Mouse (Mus musculus) layer of hippocampus, adult 2 months (tissue): ENCODE results near the gene Kcnd3. TPM values are rescaled to one million over a fixed set of nuclear protein-coding genes. Genes with fewer than 3 reads are reported as not detected.

ENCODE experiments used
- DNase-seq, 2 experiments: peaks; one replicate each; pipeline ENCODE4 v3.0.0; 2022; ENCODE audit warnings: low spot score in 2 of 2
- H3K27ac ChIP-seq: fragments of 200-600 bp; 2 replicates; pipeline ENCODE4 v1.8.1; 2022
- H3K4me3 ChIP-seq: fragments of 200-600 bp; 2 replicates; pipeline ENCODE4 v1.8.1; 2022; ENCODE audit warnings: mild to moderate bottlenecking
- CTCF ChIP-seq: fragments of 200-600 bp; conservative IDR thresholded peaks from 2 replicates; pipeline ENCODE4 v1.8.1; 2022; ENCODE audit warnings: antibody characterized with exemption, mild to moderate bottlenecking, moderate library complexity
- total RNA-seq, 2 experiments: library from RNA; stranded (reverse); gene quantifications; 2 replicates each; pipeline ENCODE4 v1.2.3; 2021

The Kcnd3 gene
- total RNA-seq, 2 experiments from 2014 or later: 60.2 to 64.9 TPM

- peak overlapping the region; percentile 88 for H3K27ac ChIP-seq
- no peak overlapping the region for H3K4me3 ChIP-seq
- peak; percentile 44 to 52 for DNase-seq
- TF ChIP-seq CTCF: no peak
These were observed 94.5 kb downstream of the Kcnd3 start for GRCm38 (mm10) chr3:105546611-105547071.

GRCm38 (mm10) chr3:105548074-105548771 is 96.1 kb downstream of the Kcnd3 start:
- no peak for TF ChIP-seq CTCF
- no peak for DNase-seq

GRCm38 (mm10) chr3:105559456-105559855 is 107.3 kb downstream of the Kcnd3 start:
- DNase-seq: peak; percentile 62 to 68
- no peak for TF ChIP-seq CTCF

More at GRCm38 (mm10) chr3:105548074-105548771, 96.1 kb downstream of the Kcnd3 start:
- Histone ChIP-seq H3K27ac (peak overlapping the region; percentile 28; the same call in 1 of the 2 replicates), H3K4me3 (no peak overlapping the region)

GRCm38 (mm10) chr3:105566973-105567372 is 114.8 kb downstream of the Kcnd3 start:
- DNase-seq: no peak
- H3K4me3 ChIP-seq: no peak overlapping the region
- peak overlapping the region; percentile 85 for H3K27ac ChIP-seq
- no peak for TF ChIP-seq CTCF

More at GRCm38 (mm10) chr3:105559456-105559855, 107.3 kb downstream of the Kcnd3 start:
- Histone ChIP-seq H3K4me3 (no peak overlapping the region), H3K27ac (peak overlapping the region; percentile 85)

DNA sequence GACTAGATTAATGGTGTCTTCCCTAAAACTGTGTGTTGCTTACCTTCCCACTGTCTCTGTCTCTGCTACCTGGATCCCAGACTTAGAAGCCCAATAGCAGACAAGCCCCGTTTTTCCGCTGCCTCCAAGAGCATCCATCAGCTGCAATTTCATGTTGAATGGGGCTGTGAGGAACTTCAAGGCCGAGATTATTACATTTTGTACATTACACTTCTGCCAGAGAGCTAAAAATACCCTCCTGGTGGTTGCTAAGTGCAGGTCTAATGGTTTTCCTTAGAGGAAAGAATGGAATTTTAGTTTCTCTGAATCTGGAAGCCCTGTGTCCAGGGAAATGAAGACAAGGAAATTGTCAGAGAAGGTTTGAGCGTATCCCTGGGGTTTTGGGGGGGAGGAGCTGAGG is 115.3 kb downstream of the Kcnd3 start:
- TF ChIP-seq CTCF: peak; percentile 37
- H3K4me3 ChIP-seq: no peak overlapping the region
- DNase-seq: no peak
- H3K27ac ChIP-seq: peak overlapping the region; percentile 85

DNA sequence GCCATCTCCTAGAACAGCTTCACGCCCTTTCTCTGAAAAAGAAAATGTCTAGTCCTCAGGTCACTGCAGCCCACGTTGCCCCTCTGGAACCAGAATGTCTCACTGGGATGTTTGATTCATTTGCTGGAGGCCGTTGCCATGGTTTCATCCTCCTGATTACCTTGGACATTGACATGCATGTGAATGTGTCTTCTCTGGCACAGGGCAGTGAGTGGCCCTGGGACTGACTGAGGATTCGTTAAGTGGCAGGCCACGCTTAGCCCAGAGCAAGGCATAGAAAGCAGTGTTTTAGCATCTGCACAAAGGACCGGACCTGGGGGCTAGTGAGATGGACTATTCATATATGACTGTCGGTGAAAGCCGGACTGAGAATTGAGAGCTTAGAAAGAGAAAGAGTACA is 116.3 kb downstream of the Kcnd3 start:
- DNase-seq: no peak
- H3K4me3 ChIP-seq: no peak overlapping the region
- no peak for TF ChIP-seq CTCF
- peak overlapping the region; percentile 85 for H3K27ac ChIP-seq

DNA sequence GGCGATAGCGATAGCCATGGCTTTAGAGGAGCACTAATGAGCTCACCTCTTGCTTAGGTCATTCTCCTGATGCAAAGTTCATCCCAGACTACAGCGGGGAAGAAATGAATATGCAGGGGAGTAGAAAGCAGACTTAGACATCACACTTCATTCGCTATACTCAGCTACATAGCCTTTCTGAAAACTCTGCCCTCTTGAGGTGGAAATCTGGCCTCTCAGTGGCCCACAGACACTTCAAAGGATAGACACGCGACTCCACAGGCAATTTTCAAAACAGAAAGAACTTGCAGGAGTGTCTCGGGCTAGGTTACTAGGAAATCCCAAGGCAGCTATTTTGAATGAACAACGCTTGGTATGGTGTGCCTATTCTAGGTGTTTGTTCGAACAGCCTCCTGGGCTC is 116.7 kb downstream of the Kcnd3 start:
- Histone ChIP-seq H3K27ac (peak overlapping the region; percentile 85; the same call in 1 of the 2 replicates), H3K4me3 (no peak overlapping the region)
- peak; percentile 44 for TF ChIP-seq CTCF

GRCm38 (mm10) chr3:105569310-105569752 is 117.2 kb downstream of the Kcnd3 start:
- peak overlapping the region; percentile 19; the same call in 1 of the 2 replicates for H3K27ac ChIP-seq

More for the DNA sequence above, 116.7 kb downstream of the Kcnd3 start:
- DNase-seq: no peak

DNA sequence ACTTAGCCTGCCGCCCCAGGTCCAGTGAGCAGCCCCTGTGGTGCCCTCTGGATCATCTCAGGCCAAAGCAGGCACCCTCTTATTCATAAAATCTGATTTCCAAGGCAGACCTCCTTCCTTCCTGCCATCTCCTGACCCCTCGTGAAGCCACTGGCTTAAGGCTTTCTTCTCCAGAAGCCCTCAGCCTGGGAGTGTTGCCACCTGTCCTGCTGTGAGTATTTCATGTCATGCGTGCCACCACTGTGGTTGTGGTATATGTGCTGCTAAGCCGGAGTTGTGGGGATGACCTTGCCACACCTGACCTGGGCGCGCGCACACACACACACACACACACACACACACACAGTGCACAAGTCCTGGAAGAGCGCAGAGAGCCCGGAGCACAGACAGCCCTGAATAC is 117.8 kb downstream of the Kcnd3 start:
- H3K27ac ChIP-seq: no peak overlapping the region
- no peak for DNase-seq
- no peak for TF ChIP-seq CTCF
- H3K4me3 ChIP-seq: no peak overlapping the region

More at GRCm38 (mm10) chr3:105569310-105569752, 117.2 kb downstream of the Kcnd3 start:
- TF ChIP-seq CTCF: no peak
- no peak for DNase-seq
- no peak overlapping the region for H3K4me3 ChIP-seq

DNA sequence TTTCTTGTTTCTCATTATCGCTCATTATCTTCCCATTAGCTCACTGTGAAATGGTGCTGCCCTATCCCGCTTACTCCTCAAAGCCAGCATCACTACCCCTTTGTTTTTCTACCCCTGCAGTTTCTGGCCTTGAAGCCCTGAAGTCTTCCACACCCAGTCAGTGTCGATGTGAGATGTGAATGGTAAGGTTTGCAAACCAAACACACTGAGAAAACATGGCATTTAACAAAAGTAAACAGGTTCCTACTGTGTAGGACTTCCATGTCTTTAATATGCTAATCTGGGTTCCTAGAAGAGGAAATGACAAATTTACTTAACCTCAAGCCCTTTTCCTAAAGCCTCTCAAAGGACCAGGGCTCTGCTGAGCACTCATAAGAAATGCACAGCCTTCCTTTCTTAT is 118.7 kb downstream of the Kcnd3 start:
- no peak for TF ChIP-seq CTCF
- no peak for DNase-seq
- Histone ChIP-seq H3K27ac (no peak overlapping the region), H3K4me3 (no peak overlapping the region)

GRCm38 (mm10) chr3:105571944-105572343 is 119.8 kb downstream of the Kcnd3 start:
- peak overlapping the region; percentile 28; the same call in 1 of the 2 replicates for H3K27ac ChIP-seq
- no peak for TF ChIP-seq CTCF
- DNase-seq: no peak
- no peak overlapping the region for H3K4me3 ChIP-seq

- TF ChIP-seq CTCF: no peak
- no peak for DNase-seq
- H3K27ac ChIP-seq: no peak overlapping the region
- H3K4me3 ChIP-seq: no peak overlapping the region
These were observed 121.0 kb downstream of the Kcnd3 start for GRCm38 (mm10) chr3:105573156-105573555.

DNA sequence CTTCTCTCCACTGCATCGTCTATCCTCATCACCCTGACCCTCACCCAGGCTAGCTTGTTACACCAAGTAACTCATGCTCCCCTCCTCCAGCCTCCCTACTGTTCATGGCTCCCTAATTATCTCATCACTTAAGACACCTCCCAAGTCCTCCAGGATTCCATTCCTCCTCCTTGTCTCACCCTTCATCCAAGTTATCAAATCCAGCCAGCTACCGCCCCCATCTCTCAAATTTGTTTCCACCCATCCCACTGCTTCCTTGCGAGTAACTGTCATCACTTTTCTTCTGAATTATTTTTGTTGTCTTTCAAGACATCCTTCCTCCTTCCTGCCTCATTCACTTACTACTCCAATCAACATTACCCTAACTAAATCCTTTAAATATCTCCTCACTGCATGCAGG is 126.2 kb downstream of the Kcnd3 start:
- no peak overlapping the region for H3K27ac ChIP-seq
- no peak for TF ChIP-seq CTCF
- H3K4me3 ChIP-seq: no peak overlapping the region
- DNase-seq: no peak

DNA sequence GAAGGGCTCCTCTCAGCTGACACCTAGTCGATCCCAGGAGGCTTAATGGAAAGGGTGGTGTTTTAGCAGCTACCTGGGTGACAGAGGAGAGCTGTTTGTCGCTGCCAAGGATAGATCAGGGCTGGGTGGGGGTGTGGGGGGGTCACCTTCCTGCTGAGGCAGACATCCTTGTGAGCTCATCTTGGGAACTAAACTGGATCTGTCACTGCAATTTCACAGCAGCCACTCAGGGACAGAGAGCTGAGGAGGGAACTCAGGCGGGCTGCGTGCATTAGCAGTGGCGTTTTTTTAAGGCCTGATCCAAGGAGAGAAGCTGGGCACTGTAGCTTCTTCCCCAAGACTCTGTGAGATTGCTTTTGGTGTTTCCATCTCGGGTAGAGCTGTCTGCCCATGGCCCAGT is 129.0 kb downstream of the Kcnd3 start:
- no peak for DNase-seq
- Histone ChIP-seq H3K4me3 (no peak overlapping the region), H3K27ac (no peak overlapping the region)
- no peak for TF ChIP-seq CTCF
